Mouse (Mus musculus) adrenal gland (tissue): ENCODE data around the gene Dmxl2.

Experiments
- intact Hi-C: fragments of 180-260 bp; cut with DNase I; formaldehyde crosslinking; loops from one replicate; pipeline ENCODE4 v1.15.1; 2025

Dmxl2 gene

GRCm38 (mm10) chr9:54500832-54501452 is 484 bp downstream of the Dmxl2 start:
- intact Hi-C loops: no loop called here

GRCm38 (mm10) chr9:54499791-54500190 is 1.6 kb downstream of the Dmxl2 start:
- intact Hi-C loops: no loop called here

- intact Hi-C loops: no loop called here
Observed at GRCm38 (mm10) chr9:54499291-54499690, 2.1 kb downstream of the Dmxl2 start.

GRCm38 (mm10) chr9:54490431-54490830 is 11.0 kb downstream of the Dmxl2 start:
- intact Hi-C loops: no loop called here

GRCm38 (mm10) chr9:54489599-54489998 is 11.8 kb downstream of the Dmxl2 start:
- intact Hi-C loops: no loop called here

- intact Hi-C loops: no loop called here
Observed at GRCm38 (mm10) chr9:54484927-54485326, 16.5 kb downstream of the Dmxl2 start.

GRCm38 (mm10) chr9:54483215-54483614 is 18.2 kb downstream of the Dmxl2 start:
- intact Hi-C loops: no loop called here

- intact Hi-C loops: no loop called here
Observed at GRCm38 (mm10) chr9:54482763-54483162, 18.7 kb downstream of the Dmxl2 start.

GRCm38 (mm10) chr9:54479054-54479453 is 22.4 kb downstream of the Dmxl2 start:
- intact Hi-C loops: no loop called here

- intact Hi-C loops: no loop called here
Observed at GRCm38 (mm10) chr9:54478117-54478516, 23.3 kb downstream of the Dmxl2 start.

- intact Hi-C loops: no loop called here
Observed at GRCm38 (mm10) chr9:54474546-54474945, 26.9 kb downstream of the Dmxl2 start.

- intact Hi-C loops: no loop called here
Observed at GRCm38 (mm10) chr9:54474031-54474430, 27.4 kb downstream of the Dmxl2 start.

GRCm38 (mm10) chr9:54472784-54473183 is 28.6 kb downstream of the Dmxl2 start:
- intact Hi-C loops: no loop called here

GRCm38 (mm10) chr9:54469339-54469738 is 32.1 kb downstream of the Dmxl2 start:
- intact Hi-C loops: no loop called here

GRCm38 (mm10) chr9:54467433-54467933 is 33.9 kb downstream of the Dmxl2 start:
- intact Hi-C loops: no loop called here

GRCm38 (mm10) chr9:54463483-54464054 is 37.9 kb downstream of the Dmxl2 start:
- intact Hi-C loops: no loop called here

GRCm38 (mm10) chr9:54439015-54439414 is 62.4 kb downstream of the Dmxl2 start:
- intact Hi-C loops: loop anchor here (2.0 to 10.0 kb wide), 2 partner anchors 110 to 166 kb away; no protein-coding TSS in a partner anchor

- intact Hi-C loops: loop anchor here (2.0 to 10.0 kb wide), 2 partner anchors 111 to 167 kb away; no protein-coding TSS in a partner anchor
Observed at GRCm38 (mm10) chr9:54438246-54438645, 63.2 kb downstream of the Dmxl2 start.

GRCm38 (mm10) chr9:54416238-54416637 is 85.2 kb downstream of the Dmxl2 start:
- intact Hi-C loops: loop anchor here (10.0 kb wide), 1 partner anchor 231 kb away; no protein-coding TSS in a partner anchor

GRCm38 (mm10) chr9:54356756-54357155 is 144.7 kb downstream of the Dmxl2 start:
- intact Hi-C loops: no loop called here

GRCm38 (mm10) chr9:54342026-54342425 is 159.4 kb downstream of the Dmxl2 start:
- intact Hi-C loops: no loop called here

- intact Hi-C loops: loop anchor here (1.0 to 5.0 kb wide), 2 partner anchors 154 to 344 kb away; no protein-coding TSS in a partner anchor
Observed at GRCm38 (mm10) chr9:54336532-54337144, 164.8 kb downstream of the Dmxl2 start.
